Mouse (Mus musculus) layer of hippocampus, adult 8-10 months (tissue): ENCODE data around the gene Naglu. TPM values are rescaled to one million over a fixed set of nuclear protein-coding genes. Genes with fewer than 3 reads are reported as not detected.

Experiments
- DNase-seq, 2 experiments: peaks; one replicate each; pipeline ENCODE4 v3.0.0; 2022; ENCODE audit warnings: low spot score in 2 of 2
- total RNA-seq, 4 experiments: library from RNA; stranded (reverse); gene quantifications; 2 replicates each; pipeline ENCODE4 v1.2.4; 2022

Gene Naglu
- total RNA-seq, result 10 to 100 TPM in 2 of 4 experiments, 1 to 10 TPM in 2; 7.3 to 22.9 (median 15.2) TPM

- peak; percentile 91 to 93 for DNase-seq
Measured at GRCm38 (mm10) chr11:101069391-101070188, at the start of gene Naglu. TSS of gene Naglu (plus strand) at chr11:101070012.

- no peak for DNase-seq
Measured at GRCm38 (mm10) chr11:101023371-101023770, 46.4 kb upstream of the Naglu start.

- DNase-seq, result no peak
Measured at GRCm38 (mm10) chr11:101024001-101024400, 45.8 kb upstream of the Naglu start.

GRCm38 (mm10) chr11:101027121-101027520 lies 42.7 kb upstream of the Naglu start:
- DNase-seq, result no peak

- DNase-seq, result no peak
Measured at GRCm38 (mm10) chr11:101029320-101029719, 40.5 kb upstream of the Naglu start.

GRCm38 (mm10) chr11:101030136-101030807 lies 39.5 kb upstream of the Naglu start:
- no peak for DNase-seq

- DNase-seq, result no peak
Measured at GRCm38 (mm10) chr11:101030808-101031156, 39.0 kb upstream of the Naglu start.

- no peak for DNase-seq
Measured at GRCm38 (mm10) chr11:101031470-101031869, 38.3 kb upstream of the Naglu start.

GRCm38 (mm10) chr11:101033856-101034500 lies 35.8 kb upstream of the Naglu start:
- no peak for DNase-seq

- DNase-seq, result no peak
Measured at GRCm38 (mm10) chr11:101034614-101035327, 35.0 kb upstream of the Naglu start.

GRCm38 (mm10) chr11:101035328-101035695 lies 34.5 kb upstream of the Naglu start:
- no peak for DNase-seq

- no peak for DNase-seq
Measured at GRCm38 (mm10) chr11:101037795-101038194, 32.0 kb upstream of the Naglu start.

GRCm38 (mm10) chr11:101045826-101046225 lies 24.0 kb upstream of the Naglu start:
- no peak for DNase-seq

- no peak for DNase-seq
Measured at GRCm38 (mm10) chr11:101046440-101046839, 23.4 kb upstream of the Naglu start.

- no peak for DNase-seq
Measured at GRCm38 (mm10) chr11:101047502-101047901, 22.3 kb upstream of the Naglu start.

- DNase-seq, result peak in 1 of 2 experiments; percentile 66
Measured at GRCm38 (mm10) chr11:101050359-101050758, 19.5 kb upstream of the Naglu start.

- DNase-seq, result no peak
Measured at GRCm38 (mm10) chr11:101051051-101051493, 18.7 kb upstream of the Naglu start.

GRCm38 (mm10) chr11:101051617-101052016 lies 18.2 kb upstream of the Naglu start:
- DNase-seq, result no peak

- DNase-seq, result no peak
Measured at GRCm38 (mm10) chr11:101052751-101053473, 16.9 kb upstream of the Naglu start.

- DNase-seq, result no peak
Measured at GRCm38 (mm10) chr11:101053974-101054373, 15.8 kb upstream of the Naglu start.

- DNase-seq, result no peak
Measured at GRCm38 (mm10) chr11:101055418-101055817, 14.4 kb upstream of the Naglu start.
